ENCODE assay signal across 8 mouse cellular contexts in the genomic region with DNA sequence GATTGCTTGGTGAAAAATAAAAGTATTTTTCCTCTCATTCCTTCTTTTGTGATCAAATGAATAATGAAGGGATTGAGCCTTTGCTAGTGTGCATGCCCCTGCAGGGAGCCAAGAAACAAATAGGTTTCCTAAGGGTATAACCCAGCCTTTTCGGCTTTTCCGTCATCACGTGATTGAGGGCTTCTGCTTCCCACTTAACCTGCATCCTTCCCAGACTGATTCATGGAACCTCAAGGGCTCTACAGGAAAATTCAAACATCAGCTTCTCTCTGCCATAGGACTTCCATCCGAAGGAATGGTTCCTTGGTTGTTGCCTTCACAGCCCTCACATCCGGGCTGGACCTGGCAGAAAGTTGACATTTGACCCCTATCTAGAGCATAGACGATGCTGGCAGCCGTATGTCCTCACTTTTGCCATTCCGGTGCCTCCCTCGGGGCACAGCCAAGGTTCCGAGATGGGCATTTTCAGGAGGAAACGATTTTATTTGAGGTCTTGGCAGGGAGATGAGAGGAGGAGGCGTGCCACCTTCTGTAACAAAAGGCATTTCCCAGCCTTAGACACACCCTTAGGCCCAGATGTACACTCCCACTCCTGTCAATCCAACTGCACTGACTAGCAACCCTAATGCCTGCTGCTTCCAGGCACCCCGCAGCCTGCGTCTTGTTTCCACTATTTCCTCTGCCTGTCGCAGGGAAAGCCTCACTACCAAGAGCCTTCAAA.
DNase-seq lines count a peak whose midpoint lies in the region; ATAC-seq lines count a peak whose summit lies in the region.

No protein-coding gene starts in this region.

- peak; percentile 69 for ATAC-seq in granulocyte monocyte progenitor cell, adult 5-6 weeks (replicated peaks; ENCODE audit: poor library complexity, severe bottlenecking)
- ATAC-seq in megakaryocyte progenitor cell, adult 5-6 weeks (replicated peaks; ENCODE audit: poor library complexity): peak; percentile 82
- ATAC-seq in erythroblast, adult 5-6 weeks (replicated peaks; ENCODE audit: low FRiP score, poor library complexity, severe bottlenecking): no peak

- DNase-seq in kidney, postnatal 10 days: peak; percentile 42
- DNase-seq in kidney, adult 8-10 months: no peak
- peak; percentile 51 to 66 for DNase-seq in layer of hippocampus, postnatal 14 days (ENCODE audit: low spot score in 2 of 2)
- peak; percentile 18 for DNase-seq in right cerebral cortex, postnatal 4 days
- no peak for DNase-seq in ovary, postnatal 10 days (ENCODE audit: low spot score)

Comparison
In these comparisons a context has a peak if more than half of its experiments do, and no peak if none do; other contexts are left out.
1. DNase-seq: peak in kidney, postnatal 10 days (single experiment), layer of hippocampus, postnatal 14 days (2 of 2) and right cerebral cortex, postnatal 4 days (single experiment); none in kidney, adult 8-10 months (0 of 2) and ovary, postnatal 10 days (single experiment).